Mouse (Mus musculus) kidney, embryonic 15.5 days (tissue): ENCODE results near the gene Kif6. TPM values are rescaled to one million over a fixed set of nuclear protein-coding genes. Genes with fewer than 3 reads are reported as not detected.

Source experiments
- ATAC-seq: fragments of 200-750 bp; cut with Nextera tagmentation; replicated peaks from 2 replicates; pipeline ENCODE4 v1.8.0; 2017; ENCODE audit warnings: moderate TSS enrichment; ENCODE audit not compliant: low FRiP score
- H3K27ac ChIP-seq: fragments of 300-500 bp; sonication (generic); 2 replicates; pipeline ENCODE4 v1.5.1; 2015; ENCODE audit warnings: mild to moderate bottlenecking, inconsistent platforms
- H3K27me3 ChIP-seq: fragments of 300-500 bp; sonication (generic); 2 replicates; pipeline ENCODE4 v1.6.1; 2015; ENCODE audit warnings: inconsistent platforms
- H3K36me3 ChIP-seq: fragments of 300-500 bp; sonication (generic); 2 replicates; pipeline ENCODE4 v1.6.1; 2015; ENCODE audit warnings: inconsistent platforms
- H3K4me1 ChIP-seq: fragments of 300-500 bp; sonication (generic); 2 replicates; pipeline ENCODE4 v1.6.1; 2015; ENCODE audit warnings: inconsistent platforms
- H3K4me2 ChIP-seq: fragments of 300-500 bp; sonication (generic); 2 replicates; pipeline ENCODE4 v1.6.1; 2015; ENCODE audit warnings: moderate library complexity, mild to moderate bottlenecking, inconsistent platforms
- H3K4me3 ChIP-seq: fragments of 300-500 bp; sonication (generic); replicated peaks from 2 replicates; pipeline ENCODE4 v1.5.1; 2015; ENCODE audit warnings: mild to moderate bottlenecking, inconsistent platforms
- H3K9ac ChIP-seq: fragments of 300-500 bp; sonication (generic); 2 replicates; pipeline ENCODE4 v1.6.1; 2015; ENCODE audit warnings: mild to moderate bottlenecking, inconsistent platforms
- H3K9me3 ChIP-seq: fragments of 300-500 bp; sonication (generic); replicated peaks from 2 replicates; pipeline ENCODE4 v1.6.1; 2016; ENCODE audit warnings: inconsistent platforms
- WGBS: fragments of 180-500 bp; shearing (Covaris S2); methylation state at CpG from one replicate; pipeline ENCODE4 v1.1.7; 2015; ENCODE audit warnings: mixed read lengths; 5-methylcytosine and 5-hydroxymethylcytosine counted together
- polyA plus RNA-seq: library from polyadenylated mRNA; unstranded; fragments of >200 nt; fragmentation: Nextera tagmentation; extraction: Ambion mirVana; gene quantifications from 2 replicates; pipeline ENCODE4 v1.2.1, GENCODE M21; 2015

The Kif6 gene
- polyA plus RNA-seq, 1 experiment from 2014 or later = 2.1 TPM

GRCm38 (mm10) chr17:49777115-49777839 lies 162.3 kb downstream of the Kif6 start:
- H3K4me2 ChIP-seq = no peak overlapping the region
- 20% methylated on average over 13 of the region's 13 CpGs for WGBS
- H3K9ac ChIP-seq = no peak overlapping the region
- H3K36me3 ChIP-seq = no peaks in the 10 kb centered on the region
- H3K27ac ChIP-seq = peak overlapping the region; percentile 56
- peaks cover 18% of the 10 kb centered on the region for H3K4me1 ChIP-seq
- ATAC-seq = peak; percentile 61; the same call in 1 of the 2 replicates
- H3K9me3 ChIP-seq = no peaks in the 10 kb centered on the region
- no peaks in the 10 kb centered on the region for H3K27me3 ChIP-seq
- H3K4me3 ChIP-seq = no peak overlapping the region

GRCm38 (mm10) chr17:49779066-49779465 lies 164.1 kb downstream of the Kif6 start:
- Histone ChIP-seq H3K4me3 (no peak overlapping the region), H3K36me3 (no peaks in the 10 kb centered on the region), H3K27me3 (no peaks in the 10 kb centered on the region), H3K9me3 (no peaks in the 10 kb centered on the region), H3K9ac (no peak overlapping the region), H3K27ac (no peak overlapping the region), H3K4me2 (no peak overlapping the region), H3K4me1 (peaks cover 18% of the 10 kb centered on the region)
- 89% methylated on average over 4 of the region's 4 CpGs for WGBS
- ATAC-seq = no peak

GRCm38 (mm10) chr17:49779576-49779975 lies 164.6 kb downstream of the Kif6 start:
- Histone ChIP-seq H3K36me3 (no peaks in the 10 kb centered on the region), H3K4me2 (no peak overlapping the region), H3K9ac (no peak overlapping the region), H3K27ac (no peak overlapping the region), H3K27me3 (no peaks in the 10 kb centered on the region), H3K4me1 (peaks cover 18% of the 10 kb centered on the region), H3K9me3 (no peaks in the 10 kb centered on the region), H3K4me3 (no peak overlapping the region)
- no peak for ATAC-seq
- WGBS = 71% methylated on average over 3 of the region's 3 CpGs

GRCm38 (mm10) chr17:49785851-49786250 lies 170.9 kb downstream of the Kif6 start:
- Histone ChIP-seq H3K4me3 (no peak overlapping the region), H3K27me3 (no peaks in the 10 kb centered on the region), H3K27ac (no peak overlapping the region), H3K9ac (no peak overlapping the region), H3K36me3 (no peaks in the 10 kb centered on the region), H3K4me2 (no peak overlapping the region), H3K4me1 (no peaks in the 10 kb centered on the region), H3K9me3 (no peaks in the 10 kb centered on the region)
- no peak for ATAC-seq
- WGBS = 85% methylated on average over 5 of the region's 5 CpGs

GRCm38 (mm10) chr17:49787351-49787750 lies 172.4 kb downstream of the Kif6 start:
- no peaks in the 10 kb centered on the region for H3K9me3 ChIP-seq
- no peaks in the 10 kb centered on the region for H3K27me3 ChIP-seq
- no peak overlapping the region for H3K4me3 ChIP-seq
- H3K9ac ChIP-seq = no peak overlapping the region
- no peak overlapping the region for H3K4me2 ChIP-seq
- ATAC-seq = no peak
- H3K36me3 ChIP-seq = no peaks in the 10 kb centered on the region
- no peaks in the 10 kb centered on the region for H3K4me1 ChIP-seq
- WGBS = 73% methylated on average over 9 of the region's 9 CpGs
- H3K27ac ChIP-seq = no peak overlapping the region

GRCm38 (mm10) chr17:49788187-49788974 lies 173.4 kb downstream of the Kif6 start:
- Histone ChIP-seq H3K4me1 (no peaks in the 10 kb centered on the region), H3K9me3 (no peaks in the 10 kb centered on the region), H3K36me3 (no peaks in the 10 kb centered on the region), H3K9ac (no peak overlapping the region), H3K4me2 (no peak overlapping the region), H3K27me3 (no peaks in the 10 kb centered on the region), H3K27ac (no peak overlapping the region), H3K4me3 (no peak overlapping the region)
- no peak for ATAC-seq
- 77% methylated on average over 7 of the region's 7 CpGs for WGBS

GRCm38 (mm10) chr17:49791546-49791945 lies 176.6 kb downstream of the Kif6 start:
- H3K9me3 ChIP-seq = no peaks in the 10 kb centered on the region
- ATAC-seq = no peak
- no peaks in the 10 kb centered on the region for H3K4me1 ChIP-seq
- H3K27me3 ChIP-seq = no peaks in the 10 kb centered on the region
- H3K36me3 ChIP-seq = no peaks in the 10 kb centered on the region
- H3K9ac ChIP-seq = no peak overlapping the region
- WGBS = 96% methylated on average over 5 of the region's 5 CpGs
- H3K4me2 ChIP-seq = no peak overlapping the region
- H3K27ac ChIP-seq = no peak overlapping the region
- no peak overlapping the region for H3K4me3 ChIP-seq

GRCm38 (mm10) chr17:49792217-49792743 lies 177.3 kb downstream of the Kif6 start:
- H3K4me2 ChIP-seq = no peak overlapping the region
- H3K9me3 ChIP-seq = no peaks in the 10 kb centered on the region
- H3K27me3 ChIP-seq = no peaks in the 10 kb centered on the region
- no peak overlapping the region for H3K9ac ChIP-seq
- no peak overlapping the region for H3K27ac ChIP-seq
- H3K36me3 ChIP-seq = no peaks in the 10 kb centered on the region
- peaks cover 2% of the 10 kb centered on the region; the same call in 1 of the 2 replicates for H3K4me1 ChIP-seq
- 67% methylated on average over 10 of the region's 10 CpGs for WGBS
- no peak overlapping the region for H3K4me3 ChIP-seq
- ATAC-seq = no peak

GRCm38 (mm10) chr17:49792946-49793345 lies 178.0 kb downstream of the Kif6 start:
- Histone ChIP-seq H3K4me1 (peaks cover 3% of the 10 kb centered on the region; the same call in 1 of the 2 replicates), H3K4me3 (no peak overlapping the region), H3K9ac (no peak overlapping the region), H3K9me3 (no peaks in the 10 kb centered on the region), H3K27ac (no peak overlapping the region), H3K27me3 (no peaks in the 10 kb centered on the region), H3K4me2 (no peak overlapping the region), H3K36me3 (no peaks in the 10 kb centered on the region)
- 76% methylated on average over 1 of the region's 1 CpGs for WGBS
- no peak for ATAC-seq

- no peak overlapping the region for H3K27ac ChIP-seq
- H3K4me2 ChIP-seq = no peak overlapping the region
- no peaks in the 10 kb centered on the region for H3K27me3 ChIP-seq
- no peak overlapping the region for H3K9ac ChIP-seq
- H3K9me3 ChIP-seq = no peaks in the 10 kb centered on the region
- no peak overlapping the region for H3K4me3 ChIP-seq
- 95% methylated on average over 3 of the region's 3 CpGs for WGBS
- H3K4me1 ChIP-seq = peaks cover 3% of the 10 kb centered on the region; the same call in 1 of the 2 replicates
- no peak for ATAC-seq
- no peaks in the 10 kb centered on the region for H3K36me3 ChIP-seq
Measured at GRCm38 (mm10) chr17:49793965-49794364, 179.0 kb downstream of the Kif6 start.

GRCm38 (mm10) chr17:49795241-49795640 lies 180.3 kb downstream of the Kif6 start:
- 82% methylated on average over 3 of the region's 3 CpGs for WGBS
- H3K9me3 ChIP-seq = no peaks in the 10 kb centered on the region
- H3K9ac ChIP-seq = no peak overlapping the region
- no peak for ATAC-seq
- H3K27ac ChIP-seq = no peak overlapping the region
- peaks cover 14% of the 10 kb centered on the region for H3K4me1 ChIP-seq
- H3K36me3 ChIP-seq = no peaks in the 10 kb centered on the region
- no peaks in the 10 kb centered on the region for H3K27me3 ChIP-seq
- no peak overlapping the region for H3K4me2 ChIP-seq
- H3K4me3 ChIP-seq = no peak overlapping the region

- WGBS = 78% methylated on average over 3 of the region's 3 CpGs
- ATAC-seq = no peak
- Histone ChIP-seq H3K27ac (no peak overlapping the region), H3K27me3 (no peaks in the 10 kb centered on the region), H3K4me3 (no peak overlapping the region), H3K36me3 (no peaks in the 10 kb centered on the region), H3K4me2 (no peak overlapping the region), H3K4me1 (peaks cover 20% of the 10 kb centered on the region), H3K9me3 (no peaks in the 10 kb centered on the region), H3K9ac (no peak overlapping the region)
Measured at GRCm38 (mm10) chr17:49796116-49796515, 181.2 kb downstream of the Kif6 start.
